Mouse (Mus musculus) ES-Bruce4 (cell line): ENCODE measurements at regions not wholly inside any gene's neighbourhood (a gene's known extent, or its start where the extent isn't known, plus 50 kb on each side); places are given as distances from the start of the nearest gene placed in this dataset.

ENCODE experiments used
- H3K27ac ChIP-seq: 2 replicates; pipeline ENCODE4 v1.5.1; 2012; ENCODE audit warnings: low read length, inconsistent platforms; ENCODE audit not compliant: insufficient read depth
- H3K27me3 ChIP-seq: 2 replicates; pipeline ENCODE4 v1.6.1; 2012; ENCODE audit warnings: mild to moderate bottlenecking, low read length, inconsistent platforms; ENCODE audit not compliant: control insufficient read depth, poor library complexity, insufficient read depth, severe bottlenecking
- H3K36me3 ChIP-seq: 2 replicates; pipeline ENCODE4 v1.6.1; 2012; ENCODE audit warnings: inconsistent platforms, mild to moderate bottlenecking, low read length, moderate library complexity; ENCODE audit not compliant: control insufficient read depth, poor library complexity, insufficient read depth, severe bottlenecking
- H3K4me1 ChIP-seq: one replicate; pipeline ENCODE4 v1.8.1; 2011; ENCODE audit warnings: low read length; ENCODE audit not compliant: control insufficient read depth, insufficient read depth
- H3K4me3 ChIP-seq: 2 replicates; pipeline ENCODE4 v1.5.1; 2011; ENCODE audit warnings: low read depth, mild to moderate bottlenecking, low read length
- H3K9ac ChIP-seq: 2 replicates; pipeline ENCODE4 v1.6.1; 2012; ENCODE audit warnings: low read depth, mild to moderate bottlenecking, inconsistent platforms; ENCODE audit not compliant: poor library complexity, severe bottlenecking
- H3K9me3 ChIP-seq: replicated peaks from 2 replicates; pipeline ENCODE4 v1.6.1; 2012; ENCODE audit warnings: mild to moderate bottlenecking, low read length, inconsistent platforms; ENCODE audit not compliant: control insufficient read depth, poor library complexity, insufficient read depth, severe bottlenecking
- CTCF ChIP-seq: IDR thresholded peaks from one replicate; pipeline ENCODE4 v1.8.1; 2011; ENCODE audit warnings: low read depth, low read length
- EP300 ChIP-seq: IDR thresholded peaks from 2 replicates; pipeline ENCODE4 v1.6.1; 2011; ENCODE audit warnings: low read depth, low read length; ENCODE audit not compliant: insufficient read depth
- POLR2A ChIP-seq: IDR thresholded peaks from one replicate; pipeline ENCODE4 v1.8.1; 2011; ENCODE audit warnings: low read length; ENCODE audit not compliant: insufficient read depth

GRCm38 (mm10) chr4:125420561-125421241 lies 69.8 kb upstream of the Grik3 start:
- no peaks in the 10 kb centered on the region for H3K36me3 ChIP-seq
- H3K9me3 ChIP-seq: no peaks in the 10 kb centered on the region
- H3K4me3 ChIP-seq: no peak overlapping the region
- no peak for TF ChIP-seq EP300
- no peak for TF ChIP-seq CTCF
- TF ChIP-seq POLR2A: no peak
- peaks cover 4% of the 10 kb centered on the region for H3K4me1 ChIP-seq
- no peak overlapping the region for H3K9ac ChIP-seq
- H3K27ac ChIP-seq: no peak overlapping the region
- no peaks in the 10 kb centered on the region for H3K27me3 ChIP-seq

GRCm38 (mm10) chr4:125419491-125420255 lies 70.8 kb upstream of the Grik3 start:
- peaks cover 4% of the 10 kb centered on the region for H3K4me1 ChIP-seq
- H3K4me3 ChIP-seq: no peak overlapping the region
- H3K9me3 ChIP-seq: no peaks in the 10 kb centered on the region
- H3K9ac ChIP-seq: no peak overlapping the region
- no peak overlapping the region for H3K27ac ChIP-seq
- H3K36me3 ChIP-seq: no peaks in the 10 kb centered on the region
- H3K27me3 ChIP-seq: no peaks in the 10 kb centered on the region
- no peak for TF ChIP-seq EP300
- no peak for TF ChIP-seq POLR2A
- no peak for TF ChIP-seq CTCF

- no peak for TF ChIP-seq EP300
- TF ChIP-seq POLR2A: no peak
- no peak for TF ChIP-seq CTCF
- no peak overlapping the region for H3K9ac ChIP-seq
- peaks cover 4% of the 10 kb centered on the region for H3K4me1 ChIP-seq
- no peak overlapping the region for H3K4me3 ChIP-seq
- no peaks in the 10 kb centered on the region for H3K36me3 ChIP-seq
- H3K27me3 ChIP-seq: no peaks in the 10 kb centered on the region
- no peaks in the 10 kb centered on the region for H3K9me3 ChIP-seq
- H3K27ac ChIP-seq: no peak overlapping the region
Observed at GRCm38 (mm10) chr4:125415308-125415707, 75.2 kb upstream of the Grik3 start.

DNA sequence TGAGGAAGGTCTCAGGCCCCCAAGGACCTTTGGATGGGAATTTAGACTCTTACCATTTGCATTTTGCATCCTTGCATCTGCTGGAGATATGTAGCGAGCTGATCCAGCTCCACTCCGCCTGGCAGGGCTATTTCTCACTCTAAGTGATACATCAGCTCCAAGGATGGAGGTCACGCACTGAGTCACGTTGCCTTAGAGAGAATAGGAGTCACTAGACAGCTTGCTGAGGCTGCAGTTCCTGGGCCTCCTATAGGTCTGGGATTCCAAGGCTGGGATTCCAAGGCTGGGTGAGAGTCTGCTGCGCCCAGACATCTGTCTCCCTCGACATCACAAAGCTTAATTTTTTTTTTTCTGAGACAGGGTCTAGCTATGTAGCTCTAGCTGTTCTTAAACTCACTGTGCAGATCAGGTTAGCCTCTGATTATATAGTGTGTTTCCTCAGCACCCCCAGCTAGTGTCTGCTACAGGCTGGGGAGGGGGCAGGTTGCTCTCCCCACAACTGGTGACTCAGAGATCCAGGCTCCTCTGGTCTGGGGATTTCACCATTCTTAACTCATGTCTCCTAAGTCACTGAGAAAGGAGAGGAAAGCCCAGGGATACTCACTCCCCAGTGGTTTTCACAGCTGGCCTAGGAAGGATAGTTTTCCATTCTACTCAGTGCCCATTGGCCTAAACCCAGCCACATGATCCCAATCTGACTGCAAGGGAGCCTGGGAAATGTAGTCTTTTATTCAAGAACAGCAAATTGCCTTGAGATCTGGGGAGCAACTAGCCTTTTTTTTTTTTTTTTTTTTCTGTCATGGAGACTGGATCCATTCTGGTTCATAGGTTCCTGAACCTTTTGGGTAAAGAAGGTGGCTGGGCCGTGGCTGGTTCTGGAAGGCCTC lies 76.4 kb upstream of the Grik3 start:
- Histone ChIP-seq H3K27me3 (no peaks in the 10 kb centered on the region), H3K27ac (no peak overlapping the region), H3K36me3 (no peaks in the 10 kb centered on the region), H3K4me3 (no peak overlapping the region), H3K9ac (no peak overlapping the region), H3K9me3 (no peaks in the 10 kb centered on the region), H3K4me1 (no peaks in the 10 kb centered on the region)
- TF ChIP-seq EP300 (no peak), POLR2A (no peak), CTCF (no peak)

- Histone ChIP-seq H3K27ac (no peak overlapping the region), H3K4me3 (no peak overlapping the region), H3K4me1 (no peaks in the 10 kb centered on the region), H3K9me3 (no peaks in the 10 kb centered on the region), H3K27me3 (no peaks in the 10 kb centered on the region), H3K9ac (no peak overlapping the region), H3K36me3 (no peaks in the 10 kb centered on the region)
- TF ChIP-seq EP300: no peak
- no peak for TF ChIP-seq CTCF
- TF ChIP-seq POLR2A: no peak
Observed at GRCm38 (mm10) chr4:125410736-125411441, 79.6 kb upstream of the Grik3 start.
